In the genomic region with DNA sequence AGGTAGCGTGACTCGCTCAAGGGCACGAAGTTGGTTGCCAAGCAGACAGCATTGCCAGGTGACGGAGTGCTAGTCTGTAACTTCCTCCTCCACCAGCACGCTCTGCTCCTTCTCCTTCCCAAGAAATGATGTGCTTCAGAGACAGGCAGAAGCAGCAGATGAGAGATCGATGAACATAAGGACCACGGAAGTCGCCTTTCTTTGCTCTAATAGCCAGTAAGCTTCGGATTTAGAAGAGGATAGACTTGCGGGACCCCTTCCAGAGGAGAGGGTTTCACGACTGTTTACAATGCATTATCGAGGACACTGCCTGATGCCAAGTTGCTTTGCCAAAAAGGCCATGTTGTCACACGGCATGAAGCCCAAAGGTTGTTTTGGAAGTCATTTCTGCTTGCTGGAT, we compare ENCODE assay signal across 18 mouse cellular contexts.
DNase-seq lines count a peak whose midpoint lies in the region; ATAC-seq lines count a peak whose summit lies in the region.
"Had no signal": no experiment of that assay in that cellular context is flagged by ENCODE, and none has a peak within 500 bp of the region (broad histone marks: within the 10 kb centered on the region; RNA-seq: fewer than 3 reads in every experiment).

No protein-coding gene starts in this region.

- H3K9ac ChIP-seq in hindbrain, embryonic 16.5 days (ENCODE audit: low read depth, low read length): no peak overlapping the region
- no peak overlapping the region for H3K9ac ChIP-seq in hindbrain, embryonic 11.5 days (ENCODE audit: low read depth, low read length)
- H3K9ac ChIP-seq: embryonic facial prominence, embryonic 15.5 days; heart, embryonic 12.5 days; midbrain, embryonic 15.5 days had no signal

- no peak for DNase-seq in hindbrain, embryonic 11.5 days (ENCODE audit: low spot score)
- peak; percentile 94 for DNase-seq in brain, adult 2 months (ENCODE audit: low read depth, low spot score)
- DNase-seq in cerebellum, adult 11-12 months: peak; percentile 89
- DNase-seq in cerebellum, postnatal 25 days: peak; percentile 86 to 88
- DNase-seq in kidney, postnatal 4 days: no peak
- DNase-seq in testis, postnatal 14 days (ENCODE audit: low spot score): no peak
- DNase-seq: gastrocnemius, postnatal 36 days; heart, postnatal 36 days; kidney, adult 2 months; kidney, postnatal 25 days; lung, adult 2 months; lung, postnatal 4 days; thymus, adult 18-20 months had no signal

- no peaks in the 10 kb centered on the region for H3K4me1 ChIP-seq in hindbrain, embryonic 16.5 days (ENCODE audit: control insufficient read depth, insufficient read depth, low read depth, low read length)
- no peaks in the 10 kb centered on the region for H3K4me1 ChIP-seq in hindbrain, embryonic 11.5 days (replicated peaks; ENCODE audit: control insufficient read depth, insufficient read depth, low read length)
- H3K4me1 ChIP-seq: heart, embryonic 12.5 days; midbrain, embryonic 15.5 days had no signal

- no peaks in the 10 kb centered on the region for H3K36me3 ChIP-seq in hindbrain, embryonic 16.5 days (ENCODE audit: control insufficient read depth, insufficient read depth, low read length)
- H3K36me3 ChIP-seq in hindbrain, embryonic 11.5 days (ENCODE audit: control insufficient read depth, insufficient read depth, low read length): no peaks in the 10 kb centered on the region
- H3K36me3 ChIP-seq: embryonic facial prominence, embryonic 15.5 days; heart, embryonic 12.5 days; midbrain, embryonic 15.5 days had no signal

- peak overlapping the region; percentile 22; the same call in 1 of the 2 replicates for H3K4me2 ChIP-seq in hindbrain, embryonic 16.5 days (ENCODE audit: low read length)
- H3K4me2 ChIP-seq in hindbrain, embryonic 11.5 days (replicated peaks; ENCODE audit: low read depth, low read length): no peak overlapping the region
- H3K4me2 ChIP-seq: embryonic facial prominence, embryonic 15.5 days; heart, embryonic 12.5 days; liver, embryonic 11.5 days; midbrain, embryonic 15.5 days had no signal

- no peak overlapping the region for H3K4me3 ChIP-seq in hindbrain, embryonic 16.5 days (ENCODE audit: low read length)
- no peak overlapping the region for H3K4me3 ChIP-seq in hindbrain, embryonic 11.5 days (ENCODE audit: low read depth, low read length)
- H3K4me3 ChIP-seq: embryonic facial prominence, embryonic 15.5 days; heart, embryonic 12.5 days; midbrain, embryonic 15.5 days had no signal

- H3K27ac ChIP-seq in hindbrain, embryonic 16.5 days (ENCODE audit: low read depth, low read length): no peak overlapping the region
- H3K27ac ChIP-seq in hindbrain, embryonic 11.5 days (ENCODE audit: low read depth, low read length): no peak overlapping the region
- H3K27ac ChIP-seq: embryonic facial prominence, embryonic 15.5 days; midbrain, embryonic 15.5 days had no signal

- 78% methylated on average over 13 of the region's 13 CpGs for WGBS in hindbrain, embryonic 16.5 days
- 89% methylated on average over 13 of the region's 13 CpGs for WGBS in hindbrain, embryonic 11.5 days

- H3K27me3 ChIP-seq in hindbrain, embryonic 16.5 days (replicated peaks; ENCODE audit: control insufficient read depth, insufficient read depth, low read length): no peaks in the 10 kb centered on the region
- no peaks in the 10 kb centered on the region for H3K27me3 ChIP-seq in hindbrain, embryonic 11.5 days (ENCODE audit: control insufficient read depth, insufficient read depth, low read length)
- H3K27me3 ChIP-seq: embryonic facial prominence, embryonic 15.5 days; heart, embryonic 12.5 days; midbrain, embryonic 15.5 days had no signal

- ATAC-seq in hindbrain, embryonic 16.5 days: peak; percentile 64; the same call in 1 of the 2 replicates
- no peak for ATAC-seq in hindbrain, embryonic 11.5 days (ENCODE audit: low FRiP score)
- ATAC-seq: midbrain, embryonic 15.5 days had no signal

- no peaks in the 10 kb centered on the region for H3K9me3 ChIP-seq in hindbrain, embryonic 16.5 days (ENCODE audit: control insufficient read depth, low read length)
- no peaks in the 10 kb centered on the region for H3K9me3 ChIP-seq in hindbrain, embryonic 11.5 days (ENCODE audit: control insufficient read depth, low read length)
- H3K9me3 ChIP-seq: embryonic facial prominence, embryonic 15.5 days; heart, embryonic 12.5 days; midbrain, embryonic 15.5 days had no signal

Comparison
In these comparisons a context has a peak if more than half of its experiments do, and no peak if none do; other contexts are left out.
1. DNase-seq: peak in brain, adult 2 months (single experiment), cerebellum, adult 11-12 months (single experiment) and cerebellum, postnatal 25 days (2 of 2); none in hindbrain, embryonic 11.5 days (single experiment), kidney, postnatal 4 days (0 of 2) and testis, postnatal 14 days (single experiment).